Mouse (Mus musculus) adrenal gland, postnatal 14 days (tissue): ENCODE measurements at regions not wholly inside any gene's neighbourhood (a gene's known extent, or its start where the extent isn't known, plus 50 kb on each side); places are given as distances from the start of the nearest gene placed in this dataset.

Source experiments
- DNase-seq: peaks from one replicate; pipeline ENCODE4 v3.0.0; 2021; ENCODE audit warnings: mixed read lengths

DNA sequence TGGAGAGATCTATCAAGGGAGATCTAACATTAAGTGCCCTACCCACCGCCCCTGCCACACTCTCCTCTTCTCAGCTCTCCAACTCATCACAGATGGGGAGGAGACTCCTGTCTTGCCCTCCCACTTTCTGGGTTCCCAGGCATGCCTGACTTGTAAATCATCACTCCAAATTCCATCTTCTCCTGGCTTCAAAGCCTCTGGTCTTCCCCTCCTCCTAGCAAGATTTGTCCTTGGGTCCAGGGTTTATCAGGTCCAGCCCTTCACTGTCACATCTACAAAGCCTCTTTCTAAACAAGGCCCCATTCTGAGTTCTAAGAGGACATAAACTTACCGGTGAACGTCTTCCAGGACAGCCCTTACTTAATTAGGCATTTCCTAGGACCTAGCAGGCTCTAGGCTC, 73.3 kb upstream of the Col5a1 start:
- peak; percentile 59 for DNase-seq

DNA sequence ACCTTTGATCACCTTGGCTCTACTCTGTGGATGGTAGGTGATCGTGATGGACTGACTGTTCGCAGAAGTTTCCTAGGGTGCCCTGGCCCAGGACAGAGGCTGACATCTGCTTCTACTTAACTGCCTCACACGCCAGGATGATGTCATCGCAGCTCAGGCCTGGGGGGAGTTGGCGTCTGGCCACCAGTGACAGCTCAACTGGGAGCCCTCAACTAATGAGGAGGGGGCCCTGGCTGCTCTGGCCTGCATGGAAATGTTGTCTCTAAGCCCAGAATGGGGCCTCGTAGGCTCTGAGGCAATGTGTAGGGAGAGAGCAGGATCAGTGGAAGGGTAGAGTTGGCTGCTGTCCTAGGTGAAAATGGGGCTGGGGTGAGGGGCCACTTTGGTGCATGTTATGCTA, 72.9 kb upstream of the Col5a1 start:
- DNase-seq, result peak; percentile 47

DNA sequence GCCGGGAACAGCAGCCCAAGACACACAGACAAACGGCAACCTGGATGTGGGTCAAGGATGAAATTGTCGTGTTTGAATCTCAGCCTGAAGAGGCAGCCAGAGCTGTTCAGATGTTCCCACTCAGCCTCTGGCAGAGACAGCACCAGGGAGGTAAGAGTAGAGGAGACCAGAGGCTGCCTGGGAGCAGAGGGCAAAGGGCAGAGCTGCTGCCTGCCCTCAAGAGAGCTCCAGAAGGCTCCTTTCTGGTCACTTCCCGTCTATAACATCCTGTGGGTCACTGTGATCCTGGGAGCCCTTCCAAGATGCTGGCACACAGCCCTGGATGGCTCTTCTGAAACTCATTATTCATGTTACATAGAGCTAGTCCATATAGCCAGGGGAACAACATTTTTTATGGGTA, 67.6 kb upstream of the Col5a1 start:
- DNase-seq, result peak; percentile 57

DNA sequence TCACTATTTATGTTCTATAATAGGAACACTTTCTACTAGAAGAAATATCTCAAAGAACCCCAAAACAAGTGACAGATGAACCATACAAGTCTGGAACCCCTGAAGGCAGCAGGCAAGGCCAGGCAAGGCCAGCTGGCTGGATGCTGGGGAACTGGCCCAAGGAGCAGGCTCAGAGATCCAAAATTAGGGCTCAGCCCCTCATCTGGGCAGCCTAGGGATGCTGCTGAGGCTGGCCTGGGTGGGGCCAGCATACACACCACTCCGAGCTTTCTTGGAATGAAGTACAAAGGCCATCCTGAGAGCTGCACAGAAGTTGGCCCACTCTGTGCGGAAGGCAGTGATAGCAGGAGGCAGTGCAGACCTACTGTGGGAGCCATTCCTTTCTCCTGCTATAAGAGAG, 59.4 kb upstream of the Col5a1 start:
- DNase-seq, result no peak

DNA sequence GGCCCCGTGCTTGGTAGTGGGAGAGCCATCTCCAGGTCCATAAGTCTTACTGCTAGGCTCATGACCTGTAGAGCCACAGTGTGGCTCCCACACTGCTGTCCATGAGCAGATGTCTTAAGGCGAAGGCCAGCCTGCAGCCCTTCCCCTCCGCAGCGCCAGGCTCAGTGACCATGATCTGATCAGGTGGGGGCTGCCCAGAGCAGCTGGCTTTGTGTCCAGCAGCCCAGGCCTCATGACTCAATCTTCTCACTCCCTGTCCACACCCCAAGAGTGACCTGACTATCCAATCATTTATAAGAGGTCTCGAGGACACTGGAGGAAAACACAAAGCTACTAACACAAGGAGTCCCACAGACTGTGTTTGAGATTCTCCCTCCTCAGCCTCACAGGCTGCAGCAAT, 58.6 kb upstream of the Col5a1 start:
- DNase-seq, result peak; percentile 48

DNA sequence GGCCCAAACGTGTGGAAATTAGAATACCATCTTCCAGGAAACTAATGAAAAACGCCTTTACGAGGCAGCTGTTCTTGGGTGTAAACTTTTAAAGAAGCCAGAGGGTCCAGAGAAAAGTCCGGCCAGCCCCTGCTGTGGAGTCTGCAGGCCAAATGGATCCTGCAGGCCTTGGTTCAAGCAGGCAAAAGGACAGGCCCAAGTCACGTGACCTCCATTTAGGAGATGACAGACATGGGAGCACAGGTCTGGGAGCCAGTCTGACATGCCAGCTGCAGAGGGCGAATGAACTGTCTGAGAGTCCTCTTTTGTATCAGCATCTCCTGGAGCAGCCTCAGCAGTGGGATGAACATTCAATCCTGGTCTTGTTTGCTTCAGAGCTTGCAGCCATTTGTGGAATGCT, 58.0 kb upstream of the Col5a1 start:
- DNase-seq, result no peak

DNA sequence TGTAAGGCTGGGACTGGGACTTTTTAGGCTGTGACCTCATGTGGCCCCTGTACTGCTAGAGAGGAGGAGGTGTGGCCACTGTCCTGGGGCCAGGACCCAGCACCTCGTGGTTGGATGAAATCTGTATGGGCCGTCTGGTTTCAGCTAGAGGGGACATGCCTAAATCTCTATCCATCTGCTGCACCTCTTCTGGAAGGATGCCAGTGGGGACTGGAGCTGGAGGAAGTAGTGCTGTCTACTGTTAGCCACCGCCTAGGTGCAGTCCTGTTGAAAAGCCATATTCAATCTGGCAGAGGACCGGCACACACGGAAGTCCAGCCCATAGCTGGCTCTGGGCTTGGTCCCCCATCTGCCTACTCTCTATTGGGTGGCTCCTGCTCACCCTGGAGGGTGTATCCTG, 56.7 kb upstream of the Col5a1 start:
- DNase-seq, result no peak

DNA sequence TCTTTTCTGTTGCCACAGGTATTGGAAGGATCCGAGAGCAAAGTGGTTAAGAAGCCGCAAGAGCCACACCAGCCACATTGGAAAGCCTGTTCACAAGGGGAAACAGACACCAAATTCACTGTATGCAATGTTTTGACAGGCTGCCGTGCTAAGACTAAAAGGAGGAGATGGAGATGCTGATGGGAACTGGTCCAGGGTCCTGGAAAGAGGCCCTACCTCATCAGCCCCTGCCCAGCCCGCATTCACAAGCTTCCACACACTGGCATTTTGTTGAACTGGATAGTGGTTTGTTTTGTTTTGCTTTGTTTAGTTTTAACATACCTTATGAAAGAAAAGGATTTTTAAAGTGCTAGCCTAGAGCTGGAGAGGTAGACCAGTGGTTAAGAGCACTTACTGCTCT, 51.3 kb upstream of the Col5a1 start:
- DNase-seq, result no peak

DNA sequence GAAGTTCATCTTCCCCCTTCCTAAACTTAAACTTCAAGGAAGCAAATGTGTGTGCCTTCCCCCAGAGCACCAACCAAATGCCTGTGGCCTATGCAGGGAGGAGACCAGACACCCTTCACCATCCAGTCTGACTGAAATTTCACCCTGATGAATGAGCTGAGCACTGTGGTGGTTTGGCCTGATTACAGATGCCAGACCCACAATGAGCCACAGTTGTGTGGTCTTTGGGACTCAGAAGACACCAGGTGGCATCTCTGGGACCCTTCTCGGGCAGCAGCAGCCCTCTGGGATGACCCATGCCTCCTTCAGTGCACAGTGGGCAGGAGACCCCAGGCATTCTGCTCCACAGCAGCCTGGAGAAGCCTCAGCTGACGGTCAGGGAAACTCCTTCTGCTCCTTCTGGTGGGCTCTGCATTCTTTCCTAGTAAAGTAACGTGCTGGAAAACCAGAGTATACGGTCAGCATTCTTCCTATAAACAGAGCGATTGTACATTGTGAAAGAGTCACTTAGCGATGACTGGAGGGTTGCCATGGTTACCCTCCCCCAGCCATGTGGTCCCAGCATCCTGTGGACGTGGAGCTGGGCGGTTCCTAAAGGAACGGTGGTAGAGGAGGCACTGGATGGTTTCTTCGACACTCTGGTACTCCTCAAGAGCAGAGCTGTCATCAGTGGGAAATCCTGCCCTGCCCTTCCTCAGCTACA, 50.3 kb upstream of the Col5a1 start:
- DNase-seq, result peak; percentile 30
